Mouse (Mus musculus): ENCODE data around the gene Yjefn3.
A peak's percentile ranks its signal among the peaks of the same experiment; 100 is the strongest.

Yjefn3 gene

GRCm38 (mm10) chr8:69877992-69878391 is 24.5 kb downstream of the Yjefn3 start:
- peak in 1 of 2 experiments; percentile 33 for DNase-seq

- no peak for DNase-seq
These were observed 25.1 kb downstream of the Yjefn3 start for GRCm38 (mm10) chr8:69877396-69877795.

GRCm38 (mm10) chr8:69876967-69877366 is 25.5 kb downstream of the Yjefn3 start:
- DNase-seq: no peak

- no peak for DNase-seq
These were observed 26.4 kb downstream of the Yjefn3 start for GRCm38 (mm10) chr8:69876097-69876496.

GRCm38 (mm10) chr8:69874654-69875053 is 27.9 kb downstream of the Yjefn3 start:
- DNase-seq: no peak

- DNase-seq: peak; percentile 75 to 86
These were observed 28.4 kb downstream of the Yjefn3 start for GRCm38 (mm10) chr8:69874155-69874554.

GRCm38 (mm10) chr8:69870907-69871306 is 31.6 kb downstream of the Yjefn3 start:
- DNase-seq: peak; percentile 33 to 42

- peak; percentile 62 to 72 for DNase-seq
These were observed 32.3 kb downstream of the Yjefn3 start for GRCm38 (mm10) chr8:69870003-69870765.

GRCm38 (mm10) chr8:69867696-69868326 is 34.7 kb downstream of the Yjefn3 start:
- DNase-seq: no peak

- DNase-seq: no peak
These were observed 38.3 kb downstream of the Yjefn3 start for GRCm38 (mm10) chr8:69864180-69864579.

- peak; percentile 71 to 82 for DNase-seq
These were observed 39.0 kb downstream of the Yjefn3 start for GRCm38 (mm10) chr8:69863387-69864020.

GRCm38 (mm10) chr8:69861251-69861650 is 41.3 kb downstream of the Yjefn3 start:
- no peak for DNase-seq

- DNase-seq: peak in 1 of 2 experiments; percentile 14
These were observed 41.7 kb downstream of the Yjefn3 start for GRCm38 (mm10) chr8:69860807-69861206.

- no peak for DNase-seq
These were observed 48.6 kb downstream of the Yjefn3 start for GRCm38 (mm10) chr8:69853869-69854268.

- no peak for DNase-seq
These were observed 51.5 kb downstream of the Yjefn3 start for GRCm38 (mm10) chr8:69850926-69851506.

GRCm38 (mm10) chr8:69849899-69850298 is 52.6 kb downstream of the Yjefn3 start:
- DNase-seq: no peak

- no peak for DNase-seq
These were observed 53.6 kb downstream of the Yjefn3 start for GRCm38 (mm10) chr8:69848951-69849350.

- DNase-seq: no peak
These were observed 55.1 kb downstream of the Yjefn3 start for GRCm38 (mm10) chr8:69847167-69848065.
